Mouse (Mus musculus): Measurements from ENCODE around the gene Megf8. TPM values are rescaled to one million over a fixed set of nuclear protein-coding genes. Genes with fewer than 3 reads are reported as not detected.
A peak's percentile ranks its signal among the peaks of the same experiment; 100 is the strongest.
"Not testable (repeated sequence)": the region's sequence is repeated elsewhere in the genome, so short reads cannot be mapped to it uniquely, and the experiment has no call there.

Megf8 gene
- total RNA-seq, 2 experiments from 2014 or later = 100 to 102 TPM

- no peak for DNase-seq (ENCODE audit: low spot score in 2 of 2)
Measured at GRCm38 (mm10) chr7:25294960-25295722, 21.8 kb upstream of the Megf8 start.

GRCm38 (mm10) chr7:25296945-25297453 is 20.0 kb upstream of the Megf8 start:
- DNase-seq (ENCODE audit: low spot score in 2 of 2) = no peak

GRCm38 (mm10) chr7:25297454-25298325 is 19.3 kb upstream of the Megf8 start, which contains the start of gene Pafah1b3:
Gene Pafah1b3 (minus strand): TSS chr7:25297986.
- DNase-seq (ENCODE audit: low spot score in 2 of 2) = peak; percentile 77 to 84

GRCm38 (mm10) chr7:25301063-25301462 is 15.9 kb upstream of the Megf8 start, which contains the start of gene Prr19:
Gene Prr19 (plus strand): TSS chr7:25301411.
- DNase-seq (ENCODE audit: low spot score in 2 of 2) = no peak

- no peak for DNase-seq (ENCODE audit: low spot score in 2 of 2)
Measured at GRCm38 (mm10) chr7:25303003-25303684, 13.8 kb upstream of the Megf8 start.

- DNase-seq (ENCODE audit: low spot score in 2 of 2) = no peak
Measured at GRCm38 (mm10) chr7:25303685-25304006, 13.3 kb upstream of the Megf8 start.

- no peak for DNase-seq (ENCODE audit: low spot score in 2 of 2)
Measured at GRCm38 (mm10) chr7:25305481-25305880, 11.5 kb upstream of the Megf8 start.

GRCm38 (mm10) chr7:25305956-25306613 is 10.9 kb upstream of the Megf8 start, which contains the start of gene Tmem145:
Gene Tmem145 (plus strand): TSS chr7:25306106.
- peak in 1 of 2 experiments; percentile 57 for DNase-seq (ENCODE audit: low spot score in 2 of 2)

GRCm38 (mm10) chr7:25306614-25306996 is 10.4 kb upstream of the Megf8 start:
- no peak for DNase-seq (ENCODE audit: low spot score in 2 of 2)

- no peak for DNase-seq (ENCODE audit: low spot score in 2 of 2)
Measured at GRCm38 (mm10) chr7:25308702-25309318, 8.2 kb upstream of the Megf8 start.

- DNase-seq (ENCODE audit: low spot score in 2 of 2) = no peak
Measured at GRCm38 (mm10) chr7:25309425-25309824, 7.5 kb upstream of the Megf8 start.

GRCm38 (mm10) chr7:25311193-25311592 is 5.8 kb upstream of the Megf8 start:
- DNase-seq (ENCODE audit: low spot score in 2 of 2) = no peak

GRCm38 (mm10) chr7:25313325-25313724 is 3.6 kb upstream of the Megf8 start:
- DNase-seq (ENCODE audit: low spot score in 2 of 2) = no peak

GRCm38 (mm10) chr7:25314606-25315305 is 2.2 kb upstream of the Megf8 start:
- DNase-seq (ENCODE audit: low spot score in 2 of 2) = no peak

GRCm38 (mm10) chr7:25315306-25316041 is 1.5 kb upstream of the Megf8 start:
- peak in 1 of 2 experiments; percentile 13 for DNase-seq (ENCODE audit: low spot score in 2 of 2)

- DNase-seq (ENCODE audit: low spot score in 2 of 2) = no peak
Measured at GRCm38 (mm10) chr7:25317446-25317999, 559 bp downstream of the Megf8 start.

GRCm38 (mm10) chr7:25322058-25322484 is 5.1 kb downstream of the Megf8 start:
- no peak for DNase-seq (ENCODE audit: low spot score in 2 of 2)

- no peak for DNase-seq (ENCODE audit: low spot score in 2 of 2)
Measured at GRCm38 (mm10) chr7:25323219-25323618, 6.3 kb downstream of the Megf8 start.

- DNase-seq (ENCODE audit: low spot score in 2 of 2) = not testable (repeated sequence)
Measured at GRCm38 (mm10) chr7:25325431-25325830, 8.5 kb downstream of the Megf8 start.

Measured in left cerebral cortex, adult 18-20 months (tissue).